Mouse (Mus musculus) C2C12 (cell line): ENCODE data around the gene Gzmn.
"Not testable (repeated sequence)": the region's sequence is repeated elsewhere in the genome, so short reads cannot be mapped to it uniquely, and the experiment has no call there.

Experiments
- CEBPB ChIP-seq: IDR thresholded peaks from one replicate; pipeline ENCODE4 v1.6.1; 2011; ENCODE audit warnings: low read depth, mild to moderate bottlenecking, control low read depth, moderate library complexity
- CTCF ChIP-seq: IDR thresholded peaks from one replicate; pipeline ENCODE4 v1.5.1; 2011; ENCODE audit not compliant: control insufficient read depth, insufficient read depth, insufficient read length
- FOSL1 ChIP-seq: IDR thresholded peaks from one replicate; pipeline ENCODE4 v1.8.0; 2011; ENCODE audit warnings: mild to moderate bottlenecking, low read length; ENCODE audit not compliant: poor library complexity, insufficient read depth, severe bottlenecking
- MAX ChIP-seq: IDR thresholded peaks from one replicate; pipeline ENCODE4 v1.6.1; 2011; ENCODE audit warnings: mild to moderate bottlenecking, control low read depth
- MYOD1 ChIP-seq: IDR thresholded peaks from one replicate; pipeline ENCODE4 v1.6.1; 2011; ENCODE audit warnings: low read depth; ENCODE audit not compliant: control insufficient read depth, insufficient read length
- MYOG ChIP-seq: IDR thresholded peaks from one replicate; pipeline ENCODE4 v1.6.1; 2011; ENCODE audit not compliant: control insufficient read depth, insufficient read length; ENCODE audit errors: extremely low read depth
- USF1 ChIP-seq: IDR thresholded peaks from one replicate; pipeline ENCODE4 v1.6.1; 2011; ENCODE audit warnings: low read depth, mild to moderate bottlenecking, control low read depth, moderate library complexity

- not testable (repeated sequence) for TF ChIP-seq CTCF, MAX, USF1, MYOG, MYOD1, CEBPB, FOSL1
These were observed 41.9 kb downstream of the Gzmn start, which contains the start of gene Gzmd for GRCm38 (mm10) chr14:56132508-56132907.
